ENCODE assay signal across 13 mouse cellular contexts in genomic region chr6:72768097-72768496, GRCm38 (mm10).
"Had no signal": no experiment of that assay in that cellular context is flagged by ENCODE, and none has a peak within 500 bp of the region (broad histone marks: within the 10 kb centered on the region; RNA-seq: fewer than 3 reads in every experiment).

No protein-coding gene starts in this region.

- H3K27me3 ChIP-seq: liver, embryonic 15.5 days; midbrain, embryonic 12.5 days; neural tube, embryonic 13.5 days; stomach, embryonic 15.5 days had no signal

- H3K36me3 ChIP-seq: liver, embryonic 15.5 days; neural tube, embryonic 13.5 days; stomach, embryonic 15.5 days had no signal

- H3K4me2 ChIP-seq: liver, embryonic 11.5 days; liver, embryonic 15.5 days; midbrain, embryonic 12.5 days; neural tube, embryonic 13.5 days; stomach, embryonic 15.5 days had no signal

- H3K9ac ChIP-seq: liver, embryonic 15.5 days; midbrain, embryonic 12.5 days; neural tube, embryonic 13.5 days; stomach, embryonic 15.5 days had no signal

- H3K9me3 ChIP-seq: liver, embryonic 15.5 days; midbrain, embryonic 12.5 days; neural tube, embryonic 13.5 days; stomach, embryonic 15.5 days had no signal

- DNase-seq: kidney, adult 18-20 months; kidney, postnatal 4 days; lung, adult 2 months; lung, postnatal 10 days; right cerebral cortex, postnatal 14 days; thymus, adult 2 months; thymus, postnatal 25 days had no signal

- H3K27ac ChIP-seq: layer of hippocampus, adult 2 months; liver, embryonic 15.5 days; midbrain, embryonic 12.5 days had no signal

- H3K4me3 ChIP-seq: layer of hippocampus, adult 2 months; liver, embryonic 15.5 days; midbrain, embryonic 12.5 days; neural tube, embryonic 13.5 days; stomach, embryonic 15.5 days had no signal
